Mouse (Mus musculus) mesoderm, embryonic 11.5 days (tissue): ENCODE results near the gene Id1.

Experiments used
- DNase-seq: peaks from one replicate; pipeline ENCODE4 v3.0.0-alpha.2; 2012; ENCODE audit warnings: low read depth, low spot score

Gene Id1

DNA sequence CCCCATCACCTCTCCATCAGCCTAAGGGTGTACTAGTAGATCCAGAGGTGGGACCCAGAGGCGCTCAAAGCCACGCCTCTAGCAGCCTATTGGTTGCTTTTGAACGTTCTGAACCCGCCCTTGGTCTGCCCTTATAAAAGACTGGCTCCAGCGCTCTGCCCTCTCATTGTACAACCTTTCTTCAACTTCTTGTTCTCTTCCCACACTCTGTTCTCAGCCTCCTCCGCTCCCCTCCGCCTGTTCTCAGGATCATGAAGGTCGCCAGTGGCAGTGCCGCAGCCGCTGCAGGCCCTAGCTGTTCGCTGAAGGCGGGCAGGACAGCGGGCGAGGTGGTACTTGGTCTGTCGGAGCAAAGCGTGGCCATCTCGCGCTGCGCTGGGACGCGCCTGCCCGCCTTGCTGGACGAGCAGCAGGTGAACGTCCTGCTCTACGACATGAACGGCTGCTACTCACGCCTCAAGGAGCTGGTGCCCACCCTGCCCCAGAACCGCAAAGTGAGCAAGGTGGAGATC lies at the start of gene Id1:
Id1 (plus strand) TSS at position 162 of the 512 bp plus-strand sequence.
- peak; percentile 94 for DNase-seq

DNA sequence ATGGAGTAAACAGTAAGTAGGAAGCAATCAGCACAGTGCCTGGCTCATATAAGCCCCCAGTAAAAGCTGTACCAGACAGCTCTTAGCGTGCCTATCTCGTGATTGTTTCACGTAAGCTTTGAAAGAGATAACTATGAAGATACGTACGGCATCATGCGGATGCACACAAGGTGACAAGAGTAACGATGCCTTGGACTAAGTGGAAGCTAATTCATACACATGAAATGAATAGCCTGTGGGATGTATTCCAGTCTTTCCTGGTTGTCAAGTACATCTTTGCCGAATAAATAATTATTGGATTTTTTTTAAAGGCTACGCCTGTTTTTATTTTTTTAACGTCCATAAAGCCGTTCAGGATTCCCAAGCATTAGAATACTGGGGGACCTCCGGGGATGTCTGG lies 49.7 kb upstream of the Id1 start:
- no peak for DNase-seq

GRCm38 (mm10) chr2:152686806-152687267 lies 49.2 kb upstream of the Id1 start, which contains the start of gene Mcts2:
Gene Mcts2 (plus strand): TSS chr2:152687035.
- DNase-seq, result peak; percentile 96

DNA sequence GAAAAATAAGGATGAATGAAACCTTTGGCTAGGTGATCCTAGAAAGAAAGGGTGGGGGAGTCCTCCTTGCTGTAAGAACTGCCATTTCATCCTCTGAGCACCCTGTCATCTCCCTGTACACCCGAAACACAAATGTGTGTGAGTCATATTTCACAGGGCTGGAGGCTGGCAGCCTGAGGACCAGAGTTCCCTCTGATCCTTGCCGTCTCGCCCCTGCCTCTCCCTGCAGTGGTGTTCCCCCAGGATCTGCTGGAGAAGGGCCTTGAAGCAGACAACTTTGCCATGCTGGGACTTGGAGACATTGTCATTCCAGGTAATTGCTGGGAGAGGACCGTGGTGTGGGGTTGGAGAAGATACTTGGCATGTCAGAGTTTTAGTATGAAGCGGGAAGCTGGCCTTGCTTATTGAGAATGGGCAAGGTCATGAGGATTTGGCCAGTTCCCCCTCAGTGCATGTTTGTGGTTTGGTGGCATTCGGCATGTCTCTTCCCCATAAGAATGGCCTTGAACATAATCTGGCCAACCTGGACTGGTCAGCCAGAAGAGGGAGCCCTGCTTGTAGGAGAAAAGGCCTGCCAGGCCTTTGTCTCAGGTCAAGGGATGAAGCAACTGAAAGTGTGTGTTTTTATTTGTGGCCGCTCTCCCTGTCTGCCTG lies 44.4 kb upstream of the Id1 start:
- no peak for DNase-seq

GRCm38 (mm10) chr2:152693233-152693632 lies 42.8 kb upstream of the Id1 start:
- DNase-seq, result peak; percentile 87

DNA sequence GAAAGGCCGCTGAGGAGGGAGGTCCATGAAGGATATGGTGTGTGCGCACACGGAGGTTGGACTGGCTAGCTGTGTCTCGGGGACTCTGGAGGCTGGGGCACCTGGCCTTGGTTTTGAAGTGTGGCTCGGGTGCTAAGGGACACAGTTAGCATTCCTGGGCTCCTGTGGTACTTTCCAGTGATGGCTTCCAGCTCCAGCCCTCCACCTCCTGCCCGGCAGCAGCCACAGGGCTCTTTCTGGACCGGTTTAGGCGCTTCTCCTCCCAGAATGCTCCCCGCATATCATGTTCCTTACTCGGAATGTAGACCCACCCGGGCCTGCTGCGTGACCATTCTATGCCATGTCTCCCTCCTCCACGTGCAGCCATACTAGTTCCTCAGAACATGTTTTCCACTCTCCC lies 42.3 kb upstream of the Id1 start:
- no peak for DNase-seq

DNA sequence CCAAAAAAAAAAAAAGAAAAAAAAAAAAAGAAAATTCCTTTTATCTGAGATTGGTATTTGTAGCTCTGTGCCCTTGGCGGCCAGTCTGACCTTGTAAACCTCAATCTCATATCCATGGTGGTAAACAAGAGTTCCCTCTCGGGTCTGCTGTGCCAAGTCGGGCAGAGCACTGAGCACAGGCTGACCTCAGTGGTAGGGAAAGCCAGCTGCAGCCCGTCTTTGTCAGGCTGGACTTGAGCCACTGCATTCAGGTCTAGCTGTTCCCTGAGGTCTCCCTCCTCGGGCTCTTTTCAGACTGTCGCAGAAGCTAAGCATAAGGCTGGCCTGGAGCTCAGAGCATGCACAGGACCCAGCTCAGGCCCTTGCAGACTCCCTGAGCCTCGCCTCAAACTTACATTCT lies 41.3 kb upstream of the Id1 start:
- no peak for DNase-seq

- no peak for DNase-seq
These were observed 40.0 kb upstream of the Id1 start for GRCm38 (mm10) chr2:152696016-152696415.

DNA sequence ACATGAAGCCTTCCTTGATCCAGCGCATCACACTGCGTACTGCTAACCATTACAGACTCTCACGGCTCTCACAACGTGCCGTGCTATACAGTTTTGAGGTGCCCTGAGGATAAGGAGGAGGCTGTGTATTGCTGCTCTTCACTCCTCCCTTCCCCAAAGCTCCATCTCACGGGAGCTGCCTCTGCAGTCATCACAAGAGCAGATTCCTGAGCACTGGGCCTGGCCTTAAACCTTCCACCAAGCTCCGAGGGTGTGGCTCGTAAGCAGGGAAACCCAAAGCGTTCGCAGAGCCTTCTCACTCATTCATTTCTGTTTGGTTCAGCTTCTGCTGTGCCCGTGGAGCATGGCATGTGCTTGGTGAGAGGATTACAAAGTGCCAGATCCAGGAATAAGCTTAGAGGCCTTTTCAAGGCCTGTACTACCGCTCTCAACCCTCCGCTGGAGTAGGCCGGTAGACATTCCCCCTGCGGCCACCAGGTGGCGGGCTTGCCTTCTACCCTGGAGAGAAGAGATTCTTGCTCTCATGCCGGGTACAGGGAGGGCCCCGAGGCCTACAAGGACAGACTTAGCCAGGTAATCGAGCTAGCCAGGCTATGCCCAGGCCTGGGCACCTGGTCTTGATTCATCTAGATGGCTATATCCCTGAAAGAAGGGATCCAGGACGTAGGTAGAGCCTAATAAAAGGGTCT lies 39.4 kb upstream of the Id1 start:
- DNase-seq, result peak; percentile 93

DNA sequence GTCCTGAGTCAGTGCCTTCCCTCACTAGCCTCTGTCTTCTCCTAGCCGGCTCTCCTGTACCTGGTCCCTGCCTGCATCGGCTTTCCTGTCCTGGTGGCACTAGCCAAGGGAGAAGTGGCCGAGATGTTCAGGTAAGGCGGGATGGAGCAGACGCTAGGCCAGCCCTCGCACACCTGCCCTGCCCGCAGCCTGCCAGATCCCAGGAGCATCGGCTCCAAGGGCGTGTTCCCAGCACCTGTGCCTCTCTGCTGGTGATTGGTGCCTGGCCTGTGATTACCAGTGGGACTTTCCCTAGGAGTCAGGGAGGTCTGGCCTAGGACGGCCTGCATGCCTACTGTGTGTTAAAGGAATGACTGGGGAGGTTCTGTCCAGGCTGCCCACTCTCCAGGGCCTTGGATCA lies 35.9 kb upstream of the Id1 start:
- no peak for DNase-seq

GRCm38 (mm10) chr2:152700725-152701124 lies 35.3 kb upstream of the Id1 start:
- DNase-seq, result no peak

- DNase-seq, result no peak
These were observed 32.3 kb upstream of the Id1 start for GRCm38 (mm10) chr2:152703596-152704255.

DNA sequence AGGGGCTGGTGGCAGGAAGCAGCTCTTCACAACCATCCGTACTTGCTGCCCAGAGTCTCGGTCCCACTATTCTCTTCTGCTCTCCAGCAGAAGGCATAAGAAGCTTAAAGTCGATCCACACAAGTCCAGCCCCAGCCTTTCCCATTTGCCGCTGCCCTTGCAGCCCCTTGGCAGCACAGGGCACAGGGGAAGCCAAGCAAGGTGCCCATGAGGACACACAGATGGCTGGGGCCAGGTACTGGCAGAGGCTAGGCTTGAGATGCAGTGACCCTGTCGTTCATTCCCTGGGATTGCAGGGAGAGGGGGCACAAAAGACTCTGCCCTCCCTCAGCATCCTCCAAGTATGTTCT lies 31.8 kb upstream of the Id1 start:
- DNase-seq, result no peak

GRCm38 (mm10) chr2:152704811-152705370 lies 31.2 kb upstream of the Id1 start:
- no peak for DNase-seq

GRCm38 (mm10) chr2:152705993-152706571 lies 30.0 kb upstream of the Id1 start:
- DNase-seq, result peak; percentile 39

GRCm38 (mm10) chr2:152707186-152707585 lies 28.9 kb upstream of the Id1 start:
- no peak for DNase-seq

DNA sequence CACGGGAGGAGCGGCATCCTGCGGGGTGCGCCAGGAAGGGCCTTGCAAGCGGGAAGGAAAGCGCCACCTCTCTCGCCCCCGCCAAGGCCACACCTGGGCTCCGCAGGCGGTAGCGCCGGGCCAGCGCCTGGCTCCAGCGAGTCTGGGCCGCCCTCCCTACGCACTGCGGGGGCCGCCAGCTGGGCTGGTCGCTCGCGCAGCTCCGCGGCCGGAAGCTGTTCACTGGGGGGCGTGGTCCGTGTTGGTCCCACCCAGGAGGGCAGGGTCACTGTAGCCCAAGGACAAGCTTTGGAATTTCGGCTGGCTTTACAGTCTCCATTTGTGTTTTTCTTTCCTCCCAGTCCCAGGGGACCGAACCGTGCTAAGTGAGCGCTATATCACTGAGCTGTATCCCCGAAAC lies 28.4 kb upstream of the Id1 start:
- DNase-seq, result peak; percentile 92

- DNase-seq, result no peak
These were observed 27.0 kb upstream of the Id1 start for GRCm38 (mm10) chr2:152709066-152709465.

DNA sequence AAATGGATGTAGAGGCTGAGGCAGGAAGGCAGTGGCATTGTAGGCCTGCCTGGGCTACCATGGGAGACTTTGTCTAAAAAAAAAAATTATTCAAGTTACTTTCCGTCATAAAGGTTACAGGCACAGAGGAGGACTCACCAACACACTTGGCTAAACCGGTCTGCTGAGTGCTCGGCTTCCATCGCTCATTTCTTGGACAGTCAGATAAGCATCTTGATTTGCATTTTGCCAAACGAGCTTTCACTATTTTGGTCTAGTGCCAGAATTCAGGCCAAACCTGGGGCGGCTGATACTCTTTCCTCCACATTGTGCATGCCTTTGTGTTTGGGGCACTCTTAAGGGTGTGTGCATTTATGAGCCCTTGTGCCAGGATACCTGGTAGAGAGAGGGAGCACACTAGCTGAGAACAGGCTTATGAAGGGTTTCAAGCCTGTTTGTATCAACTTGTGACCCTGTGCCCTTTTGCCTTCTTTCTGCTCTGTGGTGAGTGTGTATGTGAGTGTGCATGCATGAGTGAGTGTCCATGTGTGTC lies 19.7 kb upstream of the Id1 start:
- no peak for DNase-seq

DNA sequence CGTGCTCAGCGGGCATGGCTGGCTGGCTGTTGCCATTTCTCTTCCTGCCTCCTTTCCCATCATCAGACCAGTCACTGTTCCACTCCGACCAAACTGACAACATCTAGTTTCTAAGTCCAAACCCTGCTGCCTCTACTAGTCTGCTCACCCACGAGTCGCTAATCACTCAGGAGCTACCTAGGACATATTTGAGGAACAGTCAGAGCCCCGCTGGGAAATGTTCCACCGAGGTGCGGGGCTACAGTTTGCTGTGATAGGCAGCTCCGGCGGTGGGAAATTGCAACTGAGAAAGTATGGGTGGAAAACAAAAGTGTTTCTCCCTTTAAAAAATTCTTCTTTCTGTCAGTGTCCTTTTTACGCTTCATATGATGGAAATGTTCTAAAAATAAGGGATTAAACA lies 18.4 kb upstream of the Id1 start:
- DNase-seq, result no peak

DNA sequence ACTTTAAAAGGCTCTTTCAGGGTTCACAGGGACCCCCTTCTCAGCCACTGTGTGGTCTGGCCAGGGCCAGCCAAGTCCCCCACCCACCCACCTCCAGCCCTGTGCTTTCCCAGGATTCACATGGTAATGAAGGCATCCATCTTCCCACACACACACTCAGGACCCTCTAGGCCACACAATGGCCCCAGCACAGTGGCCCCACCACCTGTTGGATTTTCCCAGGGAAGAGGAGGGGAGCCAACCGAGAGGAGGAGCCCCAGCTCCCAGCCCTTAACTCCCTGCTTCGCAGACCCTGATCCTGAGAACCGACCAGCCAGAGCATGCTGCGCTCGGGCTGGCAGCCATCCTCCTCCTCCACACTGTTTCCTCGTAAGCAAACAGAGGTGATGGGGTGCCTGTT lies 18.0 kb upstream of the Id1 start:
- DNase-seq, result peak; percentile 74
